Mouse (Mus musculus): ENCODE measurements around the gene Sema6d. TPM values are rescaled to one million over a fixed set of nuclear protein-coding genes. Genes with fewer than 3 reads are reported as not detected.

Gene Sema6d
- total and polyA plus RNA-seq, 2 experiments from 2014 or later, result 22.6 to 64.8 TPM

- no peaks in the 10 kb centered on the region for H3K9me3 ChIP-seq (ENCODE audit: low read length)
- WGBS, result 81% methylated on average over 1 of the region's 1 CpGs
- H3K4me3 ChIP-seq (ENCODE audit: low read depth, low read length), result no peak overlapping the region
- H3K27me3 ChIP-seq (ENCODE audit: insufficient read depth, low read length), result no peaks in the 10 kb centered on the region
- H3K9ac ChIP-seq (replicated peaks; ENCODE audit: low read length, poor library complexity, severe bottlenecking), result no peak overlapping the region
- no peak for TF ChIP-seq CTCF (IDR thresholded peaks at IDR 0.05)
- H3K36me3 ChIP-seq (ENCODE audit: insufficient read depth, low read length), result no peaks in the 10 kb centered on the region
- no peak for ATAC-seq (ENCODE audit: low FRiP score)
- no peak overlapping the region for H3K4me2 ChIP-seq (ENCODE audit: low read depth, low read length, poor library complexity, severe bottlenecking)
- no peaks in the 10 kb centered on the region for H3K4me1 ChIP-seq (ENCODE audit: insufficient read depth, low read length)
- H3K27ac ChIP-seq (ENCODE audit: low read depth, low read length), result no peak overlapping the region
- DNase-seq (ENCODE audit: low spot score), result no peak
Observed at GRCm38 (mm10) chr2:124120355-124120754, 30.6 kb downstream of the Sema6d start.

- 87% methylated on average over 2 of the region's 2 CpGs for WGBS
Observed at GRCm38 (mm10) chr2:124121539-124121938, 31.8 kb downstream of the Sema6d start.

GRCm38 (mm10) chr2:124125504-124125903 is 35.7 kb downstream of the Sema6d start:
- Histone ChIP-seq H3K4me3 (ENCODE audit: low read depth, low read length) (no peak overlapping the region), H3K9ac (replicated peaks; ENCODE audit: low read length, poor library complexity, severe bottlenecking) (no peak overlapping the region), H3K27me3 (ENCODE audit: insufficient read depth, low read length) (no peaks in the 10 kb centered on the region), H3K36me3 (ENCODE audit: insufficient read depth, low read length) (no peaks in the 10 kb centered on the region), H3K4me1 (ENCODE audit: insufficient read depth, low read length) (no peaks in the 10 kb centered on the region), H3K9me3 (ENCODE audit: low read length) (no peaks in the 10 kb centered on the region), H3K4me2 (ENCODE audit: low read depth, low read length, poor library complexity, severe bottlenecking) (no peak overlapping the region), H3K27ac (ENCODE audit: low read depth, low read length) (no peak overlapping the region)
- no peak for TF ChIP-seq CTCF (IDR thresholded peaks at IDR 0.05)
- WGBS, result 88% methylated on average over 7 of the region's 7 CpGs
- ATAC-seq (ENCODE audit: low FRiP score), result no peak
- no peak for DNase-seq (ENCODE audit: low spot score)

More at GRCm38 (mm10) chr2:124121539-124121938, 31.8 kb downstream of the Sema6d start:
- no peak overlapping the region for H3K4me2 ChIP-seq (ENCODE audit: low read depth, low read length, poor library complexity, severe bottlenecking)
- no peaks in the 10 kb centered on the region for H3K4me1 ChIP-seq (ENCODE audit: insufficient read depth, low read length)
- DNase-seq (ENCODE audit: low spot score) (no peak), ATAC-seq (ENCODE audit: low FRiP score) (no peak)
- no peaks in the 10 kb centered on the region for H3K36me3 ChIP-seq (ENCODE audit: insufficient read depth, low read length)
- no peak overlapping the region for H3K27ac ChIP-seq (ENCODE audit: low read depth, low read length)
- TF ChIP-seq CTCF (IDR thresholded peaks at IDR 0.05), result no peak
- no peaks in the 10 kb centered on the region for H3K27me3 ChIP-seq (ENCODE audit: insufficient read depth, low read length)
- H3K9ac ChIP-seq (replicated peaks; ENCODE audit: low read length, poor library complexity, severe bottlenecking), result no peak overlapping the region
- no peak overlapping the region for H3K4me3 ChIP-seq (ENCODE audit: low read depth, low read length)
- H3K9me3 ChIP-seq (ENCODE audit: low read length), result no peaks in the 10 kb centered on the region

- DNase-seq (ENCODE audit: low spot score) (no peak), ATAC-seq (ENCODE audit: low FRiP score) (no peak)
- no peak for TF ChIP-seq CTCF (IDR thresholded peaks at IDR 0.05)
- Histone ChIP-seq H3K27me3 (ENCODE audit: insufficient read depth, low read length) (no peaks in the 10 kb centered on the region), H3K9ac (replicated peaks; ENCODE audit: low read length, poor library complexity, severe bottlenecking) (no peak overlapping the region), H3K27ac (ENCODE audit: low read depth, low read length) (no peak overlapping the region), H3K36me3 (ENCODE audit: insufficient read depth, low read length) (no peaks in the 10 kb centered on the region), H3K9me3 (ENCODE audit: low read length) (no peaks in the 10 kb centered on the region), H3K4me1 (ENCODE audit: insufficient read depth, low read length) (no peaks in the 10 kb centered on the region), H3K4me3 (ENCODE audit: low read depth, low read length) (no peak overlapping the region), H3K4me2 (ENCODE audit: low read depth, low read length, poor library complexity, severe bottlenecking) (no peak overlapping the region)
- WGBS, result 70% methylated on average over 3 of the region's 3 CpGs
Observed at GRCm38 (mm10) chr2:124126853-124127252, 37.1 kb downstream of the Sema6d start.

GRCm38 (mm10) chr2:124130876-124131275 is 41.1 kb downstream of the Sema6d start:
- Histone ChIP-seq H3K27me3 (ENCODE audit: insufficient read depth, low read length) (no peaks in the 10 kb centered on the region), H3K4me3 (ENCODE audit: low read depth, low read length) (no peak overlapping the region), H3K9ac (replicated peaks; ENCODE audit: low read length, poor library complexity, severe bottlenecking) (no peak overlapping the region), H3K9me3 (ENCODE audit: low read length) (no peaks in the 10 kb centered on the region), H3K27ac (ENCODE audit: low read depth, low read length) (no peak overlapping the region), H3K4me2 (ENCODE audit: low read depth, low read length, poor library complexity, severe bottlenecking) (no peak overlapping the region), H3K36me3 (ENCODE audit: insufficient read depth, low read length) (no peaks in the 10 kb centered on the region), H3K4me1 (ENCODE audit: insufficient read depth, low read length) (no peaks in the 10 kb centered on the region)
- no peak for ATAC-seq (ENCODE audit: low FRiP score)
- TF ChIP-seq CTCF (IDR thresholded peaks at IDR 0.05), result no peak
- DNase-seq (ENCODE audit: low spot score), result peak; percentile 21
- WGBS, result 79% methylated on average over 2 of the region's 2 CpGs

GRCm38 (mm10) chr2:124141510-124142044 is 51.8 kb downstream of the Sema6d start:
- no peak overlapping the region for H3K27ac ChIP-seq (ENCODE audit: low read depth, low read length)
- H3K9me3 ChIP-seq (ENCODE audit: low read length), result no peaks in the 10 kb centered on the region
- H3K4me1 ChIP-seq (ENCODE audit: insufficient read depth, low read length), result no peaks in the 10 kb centered on the region
- no peaks in the 10 kb centered on the region for H3K27me3 ChIP-seq (ENCODE audit: insufficient read depth, low read length)
- DNase-seq (ENCODE audit: low spot score) (no peak), ATAC-seq (ENCODE audit: low FRiP score) (no peak)
- H3K9ac ChIP-seq (replicated peaks; ENCODE audit: low read length, poor library complexity, severe bottlenecking), result no peak overlapping the region
- H3K4me3 ChIP-seq (ENCODE audit: low read depth, low read length), result no peak overlapping the region
- H3K36me3 ChIP-seq (ENCODE audit: insufficient read depth, low read length), result no peaks in the 10 kb centered on the region
- TF ChIP-seq CTCF (IDR thresholded peaks at IDR 0.05), result no peak
- H3K4me2 ChIP-seq (ENCODE audit: low read depth, low read length, poor library complexity, severe bottlenecking), result no peak overlapping the region
- WGBS, result 81% methylated on average over 3 of the region's 3 CpGs

Measured in midbrain, postnatal 0 days (tissue).